Mouse (Mus musculus) layer of hippocampus, postnatal 36 days (tissue): Measurements from ENCODE around the gene Dbn1. TPM values are rescaled to one million over a fixed set of nuclear protein-coding genes. Genes with fewer than 3 reads are reported as not detected.

Source experiments
- DNase-seq, 2 experiments: peaks; one replicate each; pipeline ENCODE4 v3.0.0; 2022
- total RNA-seq, 2 experiments: library from RNA; stranded (reverse); gene quantifications; 2 replicates each; pipeline ENCODE4 v1.2.3; 2021

Gene Dbn1
- total RNA-seq, result 100 to 1,000 TPM; 388 to 393 TPM

GRCm38 (mm10) chr13:55487578-55488498 lies at the start of gene Dbn1:
Gene Dbn1, minus strand, starts transcription at chr13:55488111.
- peak in 1 of 2 experiments; percentile 55 for DNase-seq

- DNase-seq, result peak; percentile 100
These were observed 48.6 kb upstream of the Dbn1 start, which contains the start of gene Ddx41 for GRCm38 (mm10) chr13:55536194-55537175. Gene Ddx41, minus strand, starts transcription at chr13:55536658.

- no peak for DNase-seq
These were observed 47.9 kb upstream of the Dbn1 start for GRCm38 (mm10) chr13:55535796-55536193.

- no peak for DNase-seq
These were observed 47.3 kb upstream of the Dbn1 start for GRCm38 (mm10) chr13:55535191-55535590.

- no peak for DNase-seq
These were observed 41.4 kb upstream of the Dbn1 start, which contains the start of gene Dok3 for GRCm38 (mm10) chr13:55529198-55529915. Gene Dok3, minus strand, starts transcription at chr13:55529296.

GRCm38 (mm10) chr13:55527834-55528772 lies 40.2 kb upstream of the Dbn1 start:
- DNase-seq, result no peak

- no peak for DNase-seq
These were observed 39.3 kb upstream of the Dbn1 start for GRCm38 (mm10) chr13:55527212-55527611.

GRCm38 (mm10) chr13:55525733-55526553 lies 38.0 kb upstream of the Dbn1 start:
- DNase-seq, result no peak

GRCm38 (mm10) chr13:55523951-55524600 lies 36.2 kb upstream of the Dbn1 start:
- DNase-seq, result no peak

GRCm38 (mm10) chr13:55523278-55523677 lies 35.4 kb upstream of the Dbn1 start:
- DNase-seq, result no peak

- DNase-seq, result no peak
These were observed 34.8 kb upstream of the Dbn1 start for GRCm38 (mm10) chr13:55522730-55523129.

- DNase-seq, result no peak
These were observed 31.7 kb upstream of the Dbn1 start for GRCm38 (mm10) chr13:55519606-55520005.

GRCm38 (mm10) chr13:55516955-55517354 lies 29.0 kb upstream of the Dbn1 start:
- peak; percentile 81 to 82 for DNase-seq

GRCm38 (mm10) chr13:55513828-55514227 lies 25.9 kb upstream of the Dbn1 start:
- DNase-seq, result no peak

- peak; percentile 86 for DNase-seq
These were observed 25.3 kb upstream of the Dbn1 start, which contains the start of gene Pdlim7 for GRCm38 (mm10) chr13:55513111-55513748. Gene Pdlim7, minus strand, starts transcription at chr13:55513676.

GRCm38 (mm10) chr13:55512379-55513031 lies 24.6 kb upstream of the Dbn1 start:
- DNase-seq, result no peak

GRCm38 (mm10) chr13:55511492-55511861 lies 23.6 kb upstream of the Dbn1 start:
- DNase-seq, result no peak
